Mouse (Mus musculus): ENCODE measurements around the gene Hagh.

Hagh gene

GRCm38 (mm10) chr17:24839842-24840241 lies at the start of gene Hagh:
TSS of gene Hagh (plus strand) at chr17:24840143.
- DNase-seq (ENCODE audit: low read depth, low spot score), result no peak

GRCm38 (mm10) chr17:24792190-24792589 lies 47.8 kb upstream of the Hagh start:
- no peak for DNase-seq (ENCODE audit: low read depth, low spot score)

GRCm38 (mm10) chr17:24794791-24795190 lies 45.2 kb upstream of the Hagh start:
- no peak for DNase-seq (ENCODE audit: low read depth, low spot score)

GRCm38 (mm10) chr17:24796969-24797368 lies 43.0 kb upstream of the Hagh start:
- no peak for DNase-seq (ENCODE audit: low read depth, low spot score)

GRCm38 (mm10) chr17:24798229-24798628 lies 41.7 kb upstream of the Hagh start:
- DNase-seq (ENCODE audit: low read depth, low spot score), result no peak

GRCm38 (mm10) chr17:24799476-24799875 lies 40.5 kb upstream of the Hagh start:
- no peak for DNase-seq (ENCODE audit: low read depth, low spot score)

- DNase-seq (ENCODE audit: low read depth, low spot score), result no peak
Measured at GRCm38 (mm10) chr17:24800524-24800923, 39.4 kb upstream of the Hagh start.

- peak; percentile 69 for DNase-seq (ENCODE audit: low read depth, low spot score)
Measured at GRCm38 (mm10) chr17:24803952-24804951, 35.7 kb upstream of the Hagh start, which contains the start of gene Meiob. TSS of gene Meiob (plus strand) at chr17:24804289.

GRCm38 (mm10) chr17:24811211-24811610 lies 28.7 kb upstream of the Hagh start:
- no peak for DNase-seq (ENCODE audit: low read depth, low spot score)

GRCm38 (mm10) chr17:24812215-24812614 lies 27.7 kb upstream of the Hagh start:
- no peak for DNase-seq (ENCODE audit: low read depth, low spot score)

- no peak for DNase-seq (ENCODE audit: low read depth, low spot score)
Measured at GRCm38 (mm10) chr17:24815256-24815655, 24.7 kb upstream of the Hagh start.

- no peak for DNase-seq (ENCODE audit: low read depth, low spot score)
Measured at GRCm38 (mm10) chr17:24817503-24817902, 22.4 kb upstream of the Hagh start.

- no peak for DNase-seq (ENCODE audit: low read depth, low spot score)
Measured at GRCm38 (mm10) chr17:24818172-24818571, 21.8 kb upstream of the Hagh start.

GRCm38 (mm10) chr17:24819469-24819868 lies 20.5 kb upstream of the Hagh start:
- no peak for DNase-seq (ENCODE audit: low read depth, low spot score)

- no peak for DNase-seq (ENCODE audit: low read depth, low spot score)
Measured at GRCm38 (mm10) chr17:24821351-24822280, 18.3 kb upstream of the Hagh start.

- no peak for DNase-seq (ENCODE audit: low read depth, low spot score)
Measured at GRCm38 (mm10) chr17:24840341-24840740, 398 bp downstream of the Hagh start.

- peak; percentile 50 for DNase-seq (ENCODE audit: low read depth, low spot score)
Measured at GRCm38 (mm10) chr17:24841133-24841532, 1.2 kb downstream of the Hagh start.

- no peak for DNase-seq (ENCODE audit: low read depth, low spot score)
Measured at GRCm38 (mm10) chr17:24842631-24843030, 2.7 kb downstream of the Hagh start.

- DNase-seq (ENCODE audit: low read depth, low spot score), result no peak
Measured at GRCm38 (mm10) chr17:24844525-24844924, 4.6 kb downstream of the Hagh start.

GRCm38 (mm10) chr17:24847386-24847785 lies 7.4 kb downstream of the Hagh start:
- no peak for DNase-seq (ENCODE audit: low read depth, low spot score)

- no peak for DNase-seq (ENCODE audit: low read depth, low spot score)
Measured at GRCm38 (mm10) chr17:24848600-24849031, 8.7 kb downstream of the Hagh start.

- DNase-seq (ENCODE audit: low read depth, low spot score), result no peak
Measured at GRCm38 (mm10) chr17:24849733-24850064, 9.8 kb downstream of the Hagh start.
